Mouse (Mus musculus): ENCODE results near the gene Camk1d. TPM values are rescaled to one million over a fixed set of nuclear protein-coding genes. Genes with fewer than 3 reads are reported as not detected.

The Camk1d gene
- polyA plus RNA-seq, 1 experiment from 2014 or later: 1.5 TPM

DNA sequence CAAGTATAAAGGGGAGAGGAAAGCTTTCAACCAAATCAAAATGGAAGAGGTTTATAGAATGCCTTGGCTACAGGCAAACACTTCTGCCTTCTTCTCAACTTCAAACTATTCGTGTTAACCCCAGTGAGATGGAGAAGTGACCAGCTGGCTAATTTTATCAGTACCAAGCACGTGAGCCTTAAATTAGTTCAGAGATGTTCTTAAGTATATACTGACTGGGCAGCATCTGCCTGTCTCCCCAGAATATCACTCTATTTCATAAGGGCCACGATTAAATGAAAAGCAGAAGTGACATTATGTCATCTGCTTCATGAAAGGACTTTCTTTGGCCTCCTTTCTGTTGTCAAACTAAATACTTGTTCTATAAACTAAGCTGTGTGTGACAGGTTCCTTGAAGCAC is 22.6 kb downstream of the Camk1d start:
- Histone ChIP-seq H3K4me3 (ENCODE audit: low read length) (no peak overlapping the region), H3K27me3 (ENCODE audit: insufficient read depth, low read length) (no peaks in the 10 kb centered on the region), H3K9me3 (ENCODE audit: low read length) (no peaks in the 10 kb centered on the region), H3K4me1 (ENCODE audit: insufficient read depth, low read length) (no peaks in the 10 kb centered on the region), H3K36me3 (ENCODE audit: insufficient read depth, low read length) (no peaks in the 10 kb centered on the region), H3K27ac (ENCODE audit: low read length) (no peak overlapping the region), H3K9ac (replicated peaks; ENCODE audit: low read length) (no peak overlapping the region), H3K4me2 (replicated peaks; ENCODE audit: low read depth, low read length) (no peak overlapping the region)
- 86% methylated on average over 3 of the region's 3 CpGs for WGBS
- no peak for ATAC-seq (ENCODE audit: low FRiP score, low TSS enrichment)

DNA sequence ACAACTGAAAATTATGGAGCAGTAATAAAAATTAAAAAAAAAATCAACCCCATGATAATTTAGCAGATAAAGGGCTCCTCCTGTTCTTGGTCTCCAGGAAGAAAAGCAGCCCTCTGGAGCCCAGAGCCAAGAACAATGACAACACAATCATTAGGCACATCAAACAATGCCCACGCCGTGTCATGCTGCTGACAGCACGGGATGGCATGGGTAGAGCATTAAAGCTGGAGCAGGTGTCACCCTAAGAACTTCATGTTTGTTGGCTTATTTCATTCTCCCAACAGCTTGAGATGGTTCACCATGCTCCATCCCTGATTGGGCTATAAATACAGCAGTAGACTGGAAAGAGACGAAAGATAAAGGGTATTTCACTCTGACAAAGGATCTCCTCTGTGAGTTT is 30.9 kb downstream of the Camk1d start:
- Histone ChIP-seq H3K4me1 (ENCODE audit: insufficient read depth, low read length) (no peaks in the 10 kb centered on the region), H3K4me3 (ENCODE audit: low read length) (no peak overlapping the region), H3K9ac (replicated peaks; ENCODE audit: low read length) (no peak overlapping the region), H3K9me3 (ENCODE audit: low read length) (peaks cover 3% of the 10 kb centered on the region; the same call in 1 of the 2 replicates), H3K4me2 (replicated peaks; ENCODE audit: low read depth, low read length) (no peak overlapping the region), H3K36me3 (ENCODE audit: insufficient read depth, low read length) (no peaks in the 10 kb centered on the region), H3K27me3 (ENCODE audit: insufficient read depth, low read length) (no peaks in the 10 kb centered on the region), H3K27ac (ENCODE audit: low read length) (no peak overlapping the region)
- WGBS: 90% methylated on average over 4 of the region's 4 CpGs
- no peak for ATAC-seq (ENCODE audit: low FRiP score, low TSS enrichment)

DNA sequence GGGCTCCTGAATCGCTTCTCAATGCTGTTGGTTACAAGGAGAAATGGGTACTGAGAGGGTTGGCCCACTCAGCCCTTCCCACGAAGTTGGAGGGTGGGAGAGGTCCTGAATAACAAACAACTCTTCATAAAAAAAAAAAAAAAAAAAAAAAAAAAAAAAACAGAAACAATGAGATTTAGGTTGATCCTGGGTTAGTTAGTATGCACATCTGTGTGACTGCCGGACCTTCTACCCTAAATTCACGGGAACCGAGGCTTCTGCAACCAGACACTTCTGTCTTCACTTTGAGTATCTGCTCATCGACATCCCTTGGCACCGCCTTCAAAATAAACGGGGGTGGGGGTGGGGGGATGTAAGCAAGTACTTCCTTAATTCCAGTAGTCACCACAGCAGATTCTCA is 32.4 kb downstream of the Camk1d start:
- no peak for ATAC-seq (ENCODE audit: low FRiP score, low TSS enrichment)

DNA sequence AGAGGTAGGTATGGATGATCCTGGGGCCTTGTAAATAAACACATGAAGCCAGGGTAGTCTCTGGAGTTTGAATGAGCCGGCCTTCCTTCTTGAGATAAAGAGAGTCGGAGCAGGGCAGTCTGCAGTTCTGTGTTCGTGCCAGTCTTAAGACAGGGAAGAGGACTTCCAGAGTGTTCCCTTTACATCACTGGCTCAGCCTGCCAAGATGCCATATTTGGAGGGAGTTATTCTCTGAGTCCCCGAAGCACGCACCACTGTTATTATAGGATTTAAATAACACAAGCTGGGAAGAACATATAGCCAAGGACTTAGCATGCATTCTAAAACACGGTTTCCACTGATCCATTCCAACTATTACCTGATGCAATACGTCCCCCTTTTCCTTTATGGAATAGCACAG is 33.0 kb downstream of the Camk1d start:
- peaks cover 3% of the 10 kb centered on the region; the same call in 1 of the 2 replicates for H3K9me3 ChIP-seq (ENCODE audit: low read length)
- H3K27me3 ChIP-seq (ENCODE audit: insufficient read depth, low read length): no peaks in the 10 kb centered on the region
- WGBS: 82% methylated on average over 7 of the region's 7 CpGs

More for the DNA sequence above, 32.4 kb downstream of the Camk1d start:
- 85% methylated on average over 8 of the region's 8 CpGs for WGBS
- no peaks in the 10 kb centered on the region for H3K27me3 ChIP-seq (ENCODE audit: insufficient read depth, low read length)
- H3K4me3 ChIP-seq (ENCODE audit: low read length): no peak overlapping the region
- H3K27ac ChIP-seq (ENCODE audit: low read length): no peak overlapping the region
- peaks cover 3% of the 10 kb centered on the region; the same call in 1 of the 2 replicates for H3K9me3 ChIP-seq (ENCODE audit: low read length)
- no peak overlapping the region for H3K9ac ChIP-seq (replicated peaks; ENCODE audit: low read length)
- H3K36me3 ChIP-seq (ENCODE audit: insufficient read depth, low read length): no peaks in the 10 kb centered on the region
- H3K4me1 ChIP-seq (ENCODE audit: insufficient read depth, low read length): peaks cover 3% of the 10 kb centered on the region; the same call in 1 of the 2 replicates
- H3K4me2 ChIP-seq (replicated peaks; ENCODE audit: low read depth, low read length): no peak overlapping the region

DNA sequence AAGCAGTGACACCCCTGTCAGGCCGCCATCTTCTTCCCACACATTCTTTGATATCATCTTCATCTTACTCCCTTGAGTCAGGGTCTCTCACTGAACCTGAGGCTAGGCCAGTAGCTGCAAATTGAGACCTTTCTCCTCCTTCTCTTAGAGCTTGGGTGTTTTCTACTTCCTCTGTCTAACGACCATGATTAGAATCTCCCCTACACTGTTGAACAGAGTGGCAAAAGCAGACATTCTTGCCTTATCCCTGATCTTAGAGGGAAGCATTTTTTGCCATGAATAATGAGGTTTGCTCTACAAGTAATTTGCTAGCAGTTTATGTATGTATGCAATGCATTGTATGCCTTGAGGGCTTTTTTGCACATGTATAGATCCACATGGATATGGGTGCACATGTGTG is 35.3 kb downstream of the Camk1d start:
- 62% methylated on average over 2 of the region's 2 CpGs for WGBS
- Histone ChIP-seq H3K4me1 (ENCODE audit: insufficient read depth, low read length) (peaks cover 6% of the 10 kb centered on the region; the same call in 1 of the 2 replicates), H3K4me3 (ENCODE audit: low read length) (no peak overlapping the region), H3K27ac (ENCODE audit: low read length) (no peak overlapping the region), H3K27me3 (ENCODE audit: insufficient read depth, low read length) (no peaks in the 10 kb centered on the region), H3K9me3 (ENCODE audit: low read length) (peaks cover 3% of the 10 kb centered on the region; the same call in 1 of the 2 replicates), H3K36me3 (ENCODE audit: insufficient read depth, low read length) (no peaks in the 10 kb centered on the region), H3K4me2 (replicated peaks; ENCODE audit: low read depth, low read length) (no peak overlapping the region), H3K9ac (replicated peaks; ENCODE audit: low read length) (no peak overlapping the region)
- no peak for ATAC-seq (ENCODE audit: low FRiP score, low TSS enrichment)

More for the DNA sequence above, 33.0 kb downstream of the Camk1d start:
- H3K9ac ChIP-seq (replicated peaks; ENCODE audit: low read length): no peak overlapping the region
- no peak overlapping the region for H3K4me2 ChIP-seq (replicated peaks; ENCODE audit: low read depth, low read length)
- no peaks in the 10 kb centered on the region for H3K36me3 ChIP-seq (ENCODE audit: insufficient read depth, low read length)
- H3K4me1 ChIP-seq (ENCODE audit: insufficient read depth, low read length): peaks cover 6% of the 10 kb centered on the region; the same call in 1 of the 2 replicates
- H3K27ac ChIP-seq (ENCODE audit: low read length): no peak overlapping the region
- no peak overlapping the region for H3K4me3 ChIP-seq (ENCODE audit: low read length)
- no peak for ATAC-seq (ENCODE audit: low FRiP score, low TSS enrichment)

DNA sequence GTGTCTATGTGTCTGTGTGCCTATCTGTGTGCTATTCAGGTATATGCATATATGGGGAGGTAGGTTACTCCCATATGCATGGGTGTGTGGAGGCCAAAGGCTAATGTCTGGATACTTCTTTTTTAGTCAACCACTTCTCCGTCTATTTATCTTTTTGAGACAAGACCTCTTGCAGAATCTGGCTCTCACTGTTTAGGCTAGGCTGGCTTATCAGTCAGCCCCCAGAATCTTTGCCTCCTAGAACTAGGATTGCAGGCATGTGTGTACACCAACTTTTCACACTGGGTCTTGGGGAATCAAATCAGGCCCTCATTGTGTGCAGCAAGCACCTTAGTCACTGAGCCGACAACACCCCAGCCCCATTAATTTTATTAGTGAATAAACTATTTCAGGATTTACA is 36.8 kb downstream of the Camk1d start:
- no peak for ATAC-seq (ENCODE audit: low FRiP score, low TSS enrichment)
- no peak overlapping the region for H3K9ac ChIP-seq (replicated peaks; ENCODE audit: low read length)
- H3K27me3 ChIP-seq (ENCODE audit: insufficient read depth, low read length): no peaks in the 10 kb centered on the region
- no peaks in the 10 kb centered on the region for H3K9me3 ChIP-seq (ENCODE audit: low read length)
- H3K36me3 ChIP-seq (ENCODE audit: insufficient read depth, low read length): no peaks in the 10 kb centered on the region
- 51% methylated on average over 2 of the region's 2 CpGs for WGBS
- no peak overlapping the region for H3K4me2 ChIP-seq (replicated peaks; ENCODE audit: low read depth, low read length)
- H3K27ac ChIP-seq (ENCODE audit: low read length): no peak overlapping the region
- H3K4me3 ChIP-seq (ENCODE audit: low read length): no peak overlapping the region
- peaks cover 6% of the 10 kb centered on the region; the same call in 1 of the 2 replicates for H3K4me1 ChIP-seq (ENCODE audit: insufficient read depth, low read length)

DNA sequence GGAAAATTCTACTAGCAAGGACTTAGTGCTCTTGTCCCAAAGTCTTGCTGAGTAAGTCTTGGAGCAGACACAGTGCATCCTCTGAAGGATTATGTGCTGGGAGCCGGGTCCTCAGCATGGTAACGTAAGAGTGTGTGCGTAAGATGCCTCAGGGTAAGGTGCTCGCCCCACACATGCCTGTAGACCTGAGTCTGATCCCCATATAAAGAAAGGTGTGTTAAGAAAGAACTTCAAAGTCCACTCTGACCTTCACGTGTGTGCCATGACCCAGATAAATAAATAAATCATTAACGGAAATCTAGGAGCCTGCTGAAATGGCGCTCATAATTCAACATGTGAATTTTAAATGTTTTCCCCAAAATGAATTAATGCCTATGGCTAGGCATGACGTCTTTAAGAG is 37.5 kb downstream of the Camk1d start:
- peaks cover 6% of the 10 kb centered on the region; the same call in 1 of the 2 replicates for H3K4me1 ChIP-seq (ENCODE audit: insufficient read depth, low read length)
- ATAC-seq (ENCODE audit: low FRiP score, low TSS enrichment): no peak
- no peaks in the 10 kb centered on the region for H3K27me3 ChIP-seq (ENCODE audit: insufficient read depth, low read length)
- no peak overlapping the region for H3K27ac ChIP-seq (ENCODE audit: low read length)
- no peak overlapping the region for H3K4me2 ChIP-seq (replicated peaks; ENCODE audit: low read depth, low read length)
- WGBS: 45% methylated on average over 8 of the region's 8 CpGs
- H3K36me3 ChIP-seq (ENCODE audit: insufficient read depth, low read length): no peaks in the 10 kb centered on the region
- H3K4me3 ChIP-seq (ENCODE audit: low read length): no peak overlapping the region
- no peaks in the 10 kb centered on the region for H3K9me3 ChIP-seq (ENCODE audit: low read length)
- no peak overlapping the region for H3K9ac ChIP-seq (replicated peaks; ENCODE audit: low read length)

DNA sequence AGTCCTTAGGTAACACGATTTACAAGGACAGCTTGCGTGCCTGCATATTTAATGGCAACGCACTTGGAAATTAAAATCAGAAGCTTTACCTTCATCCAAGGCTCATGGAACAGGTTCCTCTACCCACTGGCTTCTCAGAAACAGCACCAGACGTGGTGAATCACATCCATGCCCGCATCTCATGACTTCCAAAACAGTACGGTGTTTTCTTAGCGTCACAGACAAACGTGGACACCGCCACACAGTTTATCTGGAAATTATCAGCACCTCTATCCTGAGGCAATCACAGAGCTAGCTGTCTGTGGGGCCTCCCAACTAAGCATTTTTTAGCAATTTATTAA is 38.2 kb downstream of the Camk1d start:
- H3K4me2 ChIP-seq (replicated peaks; ENCODE audit: low read depth, low read length): no peak overlapping the region
- ATAC-seq (ENCODE audit: low FRiP score, low TSS enrichment): no peak
- H3K4me3 ChIP-seq (ENCODE audit: low read length): no peak overlapping the region
- no peaks in the 10 kb centered on the region for H3K9me3 ChIP-seq (ENCODE audit: low read length)
- H3K27me3 ChIP-seq (ENCODE audit: insufficient read depth, low read length): no peaks in the 10 kb centered on the region
- H3K9ac ChIP-seq (replicated peaks; ENCODE audit: low read length): no peak overlapping the region
- H3K27ac ChIP-seq (ENCODE audit: low read length): no peak overlapping the region
- no peaks in the 10 kb centered on the region for H3K36me3 ChIP-seq (ENCODE audit: insufficient read depth, low read length)
- 55% methylated on average over 9 of the region's 9 CpGs for WGBS
- peaks cover 6% of the 10 kb centered on the region; the same call in 1 of the 2 replicates for H3K4me1 ChIP-seq (ENCODE audit: insufficient read depth, low read length)

DNA sequence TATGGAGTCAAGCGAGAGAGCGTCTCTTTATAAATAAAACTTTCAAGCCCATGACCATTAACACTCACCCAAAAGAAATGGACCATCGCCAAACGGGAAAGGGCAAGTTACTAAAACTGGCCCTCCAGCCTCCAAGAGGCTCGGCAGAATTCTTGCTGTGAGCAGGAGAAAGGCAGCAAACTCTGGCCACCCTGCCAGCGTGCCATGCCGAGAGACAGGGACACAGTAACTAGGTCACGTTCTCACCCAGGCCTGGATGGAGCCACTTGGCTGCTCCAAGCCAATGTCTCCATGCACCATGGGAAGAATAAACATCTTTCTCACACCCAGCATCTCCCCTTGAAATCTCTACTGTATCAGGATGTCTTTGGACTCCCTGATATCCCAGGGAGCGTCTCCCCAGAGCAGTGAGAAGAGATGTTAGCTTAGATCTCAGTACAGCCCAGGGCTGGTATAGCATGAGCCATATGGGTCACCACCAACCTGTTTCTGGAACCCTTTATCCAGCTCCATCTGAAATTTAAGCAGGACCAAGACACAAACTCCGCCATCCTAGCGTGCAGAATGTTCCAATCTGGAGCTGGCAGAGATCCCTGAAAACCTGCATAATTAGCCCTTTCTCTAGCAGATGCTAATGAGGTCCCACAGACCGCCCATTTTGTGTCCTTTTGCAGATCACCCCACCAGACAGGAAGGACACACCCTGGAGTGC is 38.7 kb downstream of the Camk1d start:
- Histone ChIP-seq H3K27me3 (ENCODE audit: insufficient read depth, low read length) (no peaks in the 10 kb centered on the region), H3K36me3 (ENCODE audit: insufficient read depth, low read length) (no peaks in the 10 kb centered on the region), H3K4me2 (replicated peaks; ENCODE audit: low read depth, low read length) (no peak overlapping the region), H3K9me3 (ENCODE audit: low read length) (no peaks in the 10 kb centered on the region), H3K4me1 (ENCODE audit: insufficient read depth, low read length) (peaks cover 6% of the 10 kb centered on the region; the same call in 1 of the 2 replicates), H3K4me3 (ENCODE audit: low read length) (no peak overlapping the region), H3K9ac (replicated peaks; ENCODE audit: low read length) (no peak overlapping the region), H3K27ac (ENCODE audit: low read length) (no peak overlapping the region)
- ATAC-seq (ENCODE audit: low FRiP score, low TSS enrichment): no peak
- WGBS: 82% methylated on average over 12 of the region's 12 CpGs

DNA sequence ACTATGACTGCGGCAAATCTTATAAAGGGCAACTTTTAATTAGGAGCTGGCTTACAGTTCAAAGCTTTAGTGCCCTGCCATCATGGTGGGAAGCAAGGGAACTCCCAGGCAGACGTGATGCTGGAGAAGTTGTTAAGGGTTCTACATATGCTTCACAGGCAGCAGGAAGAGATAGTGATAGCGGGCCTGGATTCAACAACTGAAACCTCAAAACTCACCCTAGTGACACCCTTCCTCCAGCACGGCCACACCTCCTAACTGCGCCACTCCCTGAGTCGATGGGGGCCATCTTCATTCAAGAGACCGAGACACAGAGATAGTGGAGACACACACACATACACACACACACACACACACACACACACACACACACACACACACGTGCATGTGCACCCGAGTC is 39.8 kb downstream of the Camk1d start:
- ATAC-seq (ENCODE audit: low FRiP score, low TSS enrichment): no peak
- 90% methylated on average over 9 of the region's 9 CpGs for whole genome bisulfite sequencing
- Histone ChIP-seq H3K4me3 (ENCODE audit: low read length) (no peak overlapping the region), H3K9ac (replicated peaks; ENCODE audit: low read length) (no peak overlapping the region), H3K36me3 (ENCODE audit: insufficient read depth, low read length) (no peaks in the 10 kb centered on the region), H3K4me2 (replicated peaks; ENCODE audit: low read depth, low read length) (no peak overlapping the region), H3K27ac (ENCODE audit: low read length) (no peak overlapping the region), H3K27me3 (ENCODE audit: insufficient read depth, low read length) (no peaks in the 10 kb centered on the region), H3K4me1 (ENCODE audit: insufficient read depth, low read length) (peaks cover 6% of the 10 kb centered on the region; the same call in 1 of the 2 replicates), H3K9me3 (ENCODE audit: low read length) (no peaks in the 10 kb centered on the region)
